Mouse (Mus musculus): ENCODE measurements around the gene Slc6a14.

- TF ChIP-seq GATA1 (IDR thresholded peaks at IDR 0.05; ENCODE audit: low read length) = no peak
- TF ChIP-seq TAL1 (IDR thresholded peaks at IDR 0.05; ENCODE audit: low read length) = no peak
These were observed 30.3 kb downstream of the Slc6a14 start, which contains the start of gene Gm28269 for GRCm38 (mm10) chrX:21744997-21745396.
